Mouse (Mus musculus) kidney, postnatal 36 days (tissue): ENCODE results near the gene F8.
A peak's percentile ranks its signal among the peaks of the same experiment; 100 is the strongest.

Experiments
- DNase-seq, 2 experiments: peaks; one replicate each; pipeline ENCODE4 v3.0.0; 2021 to 2022; ENCODE audit warnings: mixed read lengths in 2 of 2

Gene F8

DNA sequence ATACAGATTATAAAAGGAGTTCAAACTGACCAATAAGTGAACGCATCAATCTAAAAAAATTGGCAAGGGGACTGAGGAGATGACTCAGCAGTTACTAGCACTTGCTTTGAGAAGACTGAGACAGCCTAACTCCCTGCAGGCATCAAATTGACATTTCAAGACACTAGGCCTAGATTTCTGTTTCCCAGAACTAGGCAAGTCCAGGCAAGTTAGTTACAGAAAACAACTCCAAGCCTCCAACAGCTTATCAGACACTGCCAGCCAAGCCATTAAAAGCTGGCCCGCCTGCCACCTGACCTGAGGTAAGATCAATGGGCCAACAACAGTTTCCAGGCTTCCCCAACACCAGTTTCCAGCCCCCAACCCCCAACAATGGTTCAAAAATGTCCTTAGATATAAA, 244.7 kb downstream of the F8 start:
- DNase-seq = no peak

DNA sequence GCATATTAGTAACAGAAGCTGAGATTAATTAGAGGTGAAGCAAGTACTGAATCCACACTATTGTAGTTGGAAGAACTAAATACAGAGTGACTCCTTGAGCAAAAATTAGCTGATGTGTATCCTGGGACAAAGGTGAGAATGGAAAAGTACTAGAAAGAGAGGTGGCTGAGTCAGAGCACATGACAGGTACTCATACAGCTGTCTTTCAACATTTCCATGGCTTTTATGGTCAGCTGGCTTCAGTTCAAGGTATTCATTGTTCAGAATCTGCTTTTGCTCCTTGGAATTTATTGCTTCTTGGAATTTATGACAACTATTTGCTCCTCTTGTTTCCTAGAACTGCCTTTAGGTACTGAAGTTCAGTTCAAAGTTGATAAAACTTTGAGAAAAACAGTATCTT, 245.5 kb downstream of the F8 start:
- peak in 1 of 2 experiments; percentile 25 for DNase-seq

DNA sequence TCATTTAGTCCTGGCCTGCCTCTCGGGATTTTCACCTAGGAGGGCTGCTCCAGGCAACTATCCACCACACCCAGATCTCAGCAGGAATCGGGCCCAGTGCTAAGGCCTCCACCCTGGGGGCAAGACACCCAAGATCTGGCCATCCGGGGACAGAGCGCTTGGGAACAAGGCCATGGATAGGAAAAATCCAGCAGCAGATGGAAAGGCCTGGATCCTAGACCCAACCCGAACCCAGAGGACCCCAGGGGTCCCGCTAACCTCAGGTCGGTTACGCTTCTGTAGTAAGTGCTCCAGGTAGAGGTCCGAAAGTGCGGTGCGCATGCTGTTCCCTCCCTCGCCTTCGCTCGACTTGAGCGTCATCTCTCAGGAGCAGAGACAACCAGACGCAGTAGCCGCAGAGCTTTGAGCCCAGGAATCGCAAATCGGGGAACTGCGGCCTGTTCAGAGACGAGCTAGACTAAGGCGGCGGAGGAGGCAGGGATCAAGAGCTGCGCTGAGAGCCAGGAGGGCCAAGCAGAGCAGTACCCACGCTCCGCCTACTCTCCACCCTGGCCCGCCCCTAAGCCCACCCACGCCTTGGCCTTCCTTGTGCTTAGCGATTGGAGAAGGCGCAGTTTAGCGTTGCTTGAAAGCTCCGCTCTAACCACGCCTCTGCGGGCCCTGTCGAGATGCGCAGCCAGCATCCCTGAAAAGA, 251.8 kb downstream of the F8 start, which contains the start of gene Mpp1:
TSS of gene Mpp1 (minus strand) at position 550 of the 694 bp plus-strand sequence.
- peak; percentile 85 to 88 for DNase-seq

DNA sequence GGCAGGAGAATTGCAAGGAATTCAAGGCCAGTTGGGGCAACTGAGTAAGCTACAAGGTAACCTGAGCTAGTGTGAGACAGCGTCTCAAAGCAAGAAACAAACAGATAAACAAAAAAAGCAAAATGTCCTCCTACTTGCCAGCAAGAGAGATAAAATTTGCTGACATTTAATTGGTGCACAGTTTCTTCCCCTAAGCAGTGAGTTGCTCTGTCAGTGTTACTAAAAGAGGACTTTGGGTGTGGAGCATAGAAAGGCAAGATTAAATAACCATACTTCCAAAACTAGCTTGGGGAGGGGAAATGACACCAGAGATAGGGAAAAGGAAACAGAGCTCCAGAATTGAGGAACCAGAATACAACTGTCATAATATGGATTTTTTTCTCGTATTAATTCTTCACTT, 252.9 kb downstream of the F8 start:
- DNase-seq = no peak

DNA sequence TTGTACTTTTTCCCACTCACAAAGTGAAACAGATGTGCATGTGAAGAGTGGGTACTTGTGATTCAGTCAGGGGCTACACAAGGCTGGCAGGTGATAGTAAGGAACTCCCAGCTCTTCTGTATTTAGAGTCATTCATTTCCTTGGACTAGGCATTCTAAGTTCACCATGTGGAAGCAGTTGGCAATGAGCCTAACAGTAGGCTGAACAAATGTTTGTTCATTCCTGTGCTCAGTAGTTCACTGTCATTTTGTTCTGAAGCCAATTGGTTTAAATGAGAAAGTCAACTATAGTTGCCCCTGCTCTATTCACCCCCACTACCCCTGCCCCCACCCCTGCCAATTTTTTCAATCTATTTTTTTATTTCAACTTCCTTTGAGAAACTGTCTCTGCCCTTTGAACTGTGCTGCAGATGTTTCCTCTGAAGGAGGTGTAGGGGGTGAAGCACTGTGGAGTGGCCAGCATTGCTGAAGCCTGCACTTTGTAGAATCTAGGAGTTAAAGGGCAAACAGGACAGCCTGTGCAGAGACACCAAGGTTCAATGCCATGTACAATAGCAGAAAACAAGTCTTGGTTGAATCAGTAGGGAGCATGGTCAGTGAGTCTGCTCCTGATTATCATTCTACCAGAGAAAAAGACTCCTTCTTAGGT, 254.0 kb downstream of the F8 start:
- DNase-seq = peak; percentile 41 to 68

DNA sequence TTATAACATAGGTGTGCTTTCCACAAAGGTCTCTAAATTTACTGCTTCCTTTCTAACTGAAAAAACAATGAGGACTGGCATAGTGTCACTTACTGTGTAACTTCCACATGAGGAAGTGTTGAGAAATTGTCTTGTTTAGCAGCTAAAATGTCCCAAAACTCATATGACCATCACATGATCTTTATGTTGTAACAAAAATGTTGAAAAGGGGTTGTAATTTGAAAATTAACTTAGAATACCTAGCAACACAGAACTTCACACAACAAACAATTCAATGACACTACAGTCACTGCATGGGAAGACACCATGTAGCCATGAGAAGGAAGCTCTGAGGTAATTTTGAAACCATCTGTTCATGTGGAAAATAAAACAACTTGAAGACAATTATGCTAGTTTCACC, 255.5 kb downstream of the F8 start:
- DNase-seq = no peak

DNA sequence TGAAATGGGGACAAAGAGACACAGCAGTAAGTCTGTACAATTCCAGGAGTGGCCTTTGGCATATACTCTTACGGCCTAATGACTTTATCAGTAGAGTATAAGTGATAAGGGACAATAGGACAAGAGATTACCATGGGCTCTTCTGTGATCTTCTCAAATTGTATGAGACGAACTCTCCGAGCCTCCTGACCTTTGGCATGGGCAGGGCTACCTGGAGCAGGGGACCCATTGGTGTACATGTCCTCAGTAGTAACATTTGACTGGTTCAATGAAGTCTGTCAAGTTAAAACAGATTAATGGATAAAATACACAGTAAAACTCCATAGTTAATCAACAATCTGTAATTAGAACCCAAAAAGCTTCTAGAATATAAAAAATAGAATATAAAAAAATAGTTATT, 256.8 kb downstream of the F8 start:
- peak in 1 of 2 experiments; percentile 54 for DNase-seq
